Mouse (Mus musculus): ENCODE measurements around the gene Reep3.

Reep3 gene

GRCm38 (mm10) chr10:67052429-67052828 is 44.3 kb downstream of the Reep3 start:
- DNase-seq (ENCODE audit: low spot score), result no peak

DNA sequence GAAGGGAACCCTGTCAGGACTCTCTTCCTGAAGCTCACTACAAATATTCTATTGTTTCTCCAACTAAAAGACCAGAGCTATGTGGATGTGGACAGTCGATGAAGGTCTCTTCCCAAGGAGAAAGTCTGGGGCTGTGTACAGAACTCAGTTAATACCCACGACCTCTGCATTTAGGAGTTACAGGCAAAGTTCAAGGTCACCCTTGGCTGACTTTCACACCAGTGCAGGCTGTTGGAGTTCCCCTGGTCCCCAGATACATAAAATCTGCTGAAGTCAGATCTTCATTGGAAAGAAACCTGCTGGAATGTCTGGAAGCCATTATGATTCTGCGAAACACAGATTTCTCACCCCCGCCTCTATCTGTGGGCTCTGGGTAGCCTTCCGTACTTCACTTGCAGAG is 45.3 kb downstream of the Reep3 start:
- no peak for DNase-seq (ENCODE audit: low spot score)

GRCm38 (mm10) chr10:67050766-67051165 is 46.0 kb downstream of the Reep3 start:
- DNase-seq (ENCODE audit: low spot score), result no peak

GRCm38 (mm10) chr10:67049621-67050020 is 47.1 kb downstream of the Reep3 start:
- no peak for DNase-seq (ENCODE audit: low spot score)

GRCm38 (mm10) chr10:67048871-67049615 is 47.7 kb downstream of the Reep3 start:
- no peak for DNase-seq (ENCODE audit: low spot score)

DNA sequence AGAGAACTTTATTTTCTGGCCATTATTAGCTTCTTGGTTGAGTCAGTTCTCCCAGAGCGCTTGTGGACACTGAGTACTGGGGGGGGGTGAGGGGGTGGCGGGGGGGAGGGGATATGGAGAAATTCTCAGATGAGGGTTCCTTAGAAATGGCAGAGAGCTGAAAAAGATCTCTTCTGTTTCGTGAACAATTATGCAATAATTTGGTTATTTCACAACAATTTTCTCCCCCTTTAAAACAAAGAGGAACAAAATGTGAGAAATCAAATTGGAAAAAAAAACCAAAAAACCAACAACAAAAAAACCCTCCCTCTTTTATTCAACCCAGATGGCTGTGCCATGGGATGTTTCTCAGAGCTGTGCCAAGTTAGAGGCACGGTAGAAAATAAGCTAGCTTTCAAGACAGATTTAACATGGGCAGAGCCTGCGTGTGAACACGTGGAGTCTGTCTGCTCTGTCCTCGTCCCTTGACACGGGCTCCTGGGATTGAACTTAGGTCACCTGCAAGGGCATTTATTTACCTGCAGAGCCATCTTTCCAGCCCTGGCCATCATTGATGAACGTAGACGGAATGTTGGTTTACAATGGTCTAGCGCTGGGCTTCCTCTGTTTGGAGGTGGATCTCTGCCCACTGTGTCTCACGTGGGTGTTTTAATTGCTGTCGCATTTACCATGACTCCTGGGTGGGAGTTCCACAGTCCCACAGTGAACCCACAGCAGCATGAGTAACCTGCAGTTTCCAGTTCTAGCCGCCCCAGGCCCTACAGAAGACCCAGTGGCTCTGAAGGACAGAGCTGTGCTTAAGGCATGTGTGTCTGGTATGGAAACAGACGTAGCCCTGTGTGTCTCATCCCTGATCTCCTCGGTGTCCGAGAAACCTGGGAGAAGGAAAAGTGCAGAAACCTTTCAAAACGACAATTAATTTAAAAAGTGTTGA is 48.8 kb downstream of the Reep3 start:
- DNase-seq (ENCODE audit: low spot score), result no peak

DNA sequence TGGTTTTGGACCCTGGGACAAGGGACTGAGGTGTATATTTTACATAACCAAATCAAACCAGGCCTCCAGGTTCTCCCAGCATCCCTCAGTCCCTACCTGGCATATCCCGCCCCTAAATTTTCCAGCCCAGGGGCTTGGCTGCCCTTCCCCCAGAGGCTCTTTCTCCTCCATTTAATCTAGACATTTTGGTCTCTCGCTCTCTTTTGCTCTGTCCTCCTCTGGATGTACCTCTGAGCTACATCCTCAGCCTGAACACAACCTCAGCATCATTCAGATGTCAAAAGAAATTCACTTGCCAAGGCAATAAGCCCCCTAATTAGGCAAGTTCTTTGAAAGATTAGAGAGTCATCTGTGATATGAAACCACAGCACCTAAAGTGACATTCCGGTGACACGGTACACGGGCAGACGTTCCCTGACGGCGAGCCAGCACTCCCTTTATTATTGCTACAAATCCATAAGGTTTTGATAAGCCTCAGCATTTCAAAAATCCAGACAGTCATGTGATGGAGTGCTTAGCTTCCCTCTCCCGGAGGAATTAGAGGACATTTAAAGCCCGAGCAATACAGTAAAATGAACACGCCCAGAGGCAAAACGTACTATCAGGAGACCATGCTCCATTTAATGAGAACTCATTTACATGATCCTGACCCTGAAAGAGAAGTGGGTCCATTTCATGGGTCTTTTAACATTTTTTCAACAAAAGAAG is 51.4 kb downstream of the Reep3 start:
- DNase-seq (ENCODE audit: low spot score), result no peak

- no peak for DNase-seq (ENCODE audit: low spot score)
These were observed 52.4 kb downstream of the Reep3 start for GRCm38 (mm10) chr10:67044346-67044745.

- DNase-seq (ENCODE audit: low spot score), result no peak
These were observed 53.5 kb downstream of the Reep3 start for GRCm38 (mm10) chr10:67043236-67043635.

GRCm38 (mm10) chr10:67040410-67040809 is 56.3 kb downstream of the Reep3 start:
- no peak for DNase-seq (ENCODE audit: low spot score)

DNA sequence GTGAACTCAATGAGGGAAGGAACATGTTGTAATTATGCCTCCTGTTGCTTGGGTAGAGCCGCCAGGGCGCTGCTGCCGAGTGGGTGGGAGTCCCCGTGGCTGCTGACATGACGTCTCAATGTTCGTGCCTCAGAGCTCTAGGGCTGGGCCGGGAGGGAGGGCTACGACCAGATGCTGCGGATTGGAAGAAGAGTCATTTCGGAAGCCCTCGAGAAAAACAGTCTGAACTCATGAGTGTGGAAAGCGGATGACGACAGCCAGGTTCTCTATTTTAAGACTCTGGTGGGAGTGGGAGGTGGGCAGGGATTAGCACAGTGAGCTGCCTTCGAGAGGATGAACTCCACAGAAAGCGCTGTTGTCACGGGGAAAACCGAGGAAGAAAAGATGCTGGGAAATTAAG is 57.7 kb downstream of the Reep3 start:
- no peak for DNase-seq (ENCODE audit: low spot score)

- DNase-seq (ENCODE audit: low spot score), result no peak
These were observed 60.2 kb downstream of the Reep3 start for GRCm38 (mm10) chr10:67036542-67036941.

GRCm38 (mm10) chr10:67036141-67036540 is 60.6 kb downstream of the Reep3 start:
- no peak for DNase-seq (ENCODE audit: low spot score)

DNA sequence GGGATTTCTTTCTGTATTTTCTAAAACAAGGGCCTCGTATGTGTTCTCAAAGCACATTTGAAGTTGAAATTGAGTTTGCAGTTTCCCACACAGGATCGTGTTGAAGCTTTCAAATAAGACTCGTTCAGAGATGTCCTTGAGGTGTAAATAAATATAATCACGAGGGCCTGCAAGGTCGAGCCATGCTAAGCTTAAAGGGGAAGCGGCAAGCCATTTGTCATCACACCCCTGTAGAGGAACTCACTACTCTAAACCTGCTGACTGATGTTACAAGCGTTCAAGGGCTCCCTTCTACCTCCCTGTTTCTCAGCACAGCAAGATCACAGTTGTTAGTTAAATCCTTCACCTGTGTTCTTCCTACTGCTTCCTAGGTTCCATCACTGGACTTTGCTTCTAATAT is 65.6 kb downstream of the Reep3 start:
- DNase-seq (ENCODE audit: low spot score), result no peak

- DNase-seq (ENCODE audit: low spot score), result no peak
These were observed 67.4 kb downstream of the Reep3 start for GRCm38 (mm10) chr10:67029297-67029696.

DNA sequence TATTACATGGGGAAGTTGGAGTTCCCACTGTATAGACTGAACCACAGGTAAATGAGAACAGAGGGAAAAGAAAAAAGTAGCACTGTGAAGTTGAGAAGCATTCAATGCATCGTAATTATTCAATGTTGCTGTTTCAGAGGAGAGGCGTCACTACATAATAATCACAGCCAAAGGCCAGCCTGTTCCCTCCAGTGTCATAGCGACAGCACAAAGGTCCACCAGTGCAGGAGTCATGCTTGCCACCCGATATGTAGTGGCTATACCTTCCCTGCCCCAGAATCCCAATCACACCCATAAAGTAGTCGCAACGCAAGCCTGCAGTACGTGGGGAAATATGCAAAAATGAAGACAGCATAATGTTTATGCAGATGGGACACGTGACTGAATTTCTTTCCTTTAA is 70.4 kb downstream of the Reep3 start:
- DNase-seq (ENCODE audit: low spot score), result no peak

DNA sequence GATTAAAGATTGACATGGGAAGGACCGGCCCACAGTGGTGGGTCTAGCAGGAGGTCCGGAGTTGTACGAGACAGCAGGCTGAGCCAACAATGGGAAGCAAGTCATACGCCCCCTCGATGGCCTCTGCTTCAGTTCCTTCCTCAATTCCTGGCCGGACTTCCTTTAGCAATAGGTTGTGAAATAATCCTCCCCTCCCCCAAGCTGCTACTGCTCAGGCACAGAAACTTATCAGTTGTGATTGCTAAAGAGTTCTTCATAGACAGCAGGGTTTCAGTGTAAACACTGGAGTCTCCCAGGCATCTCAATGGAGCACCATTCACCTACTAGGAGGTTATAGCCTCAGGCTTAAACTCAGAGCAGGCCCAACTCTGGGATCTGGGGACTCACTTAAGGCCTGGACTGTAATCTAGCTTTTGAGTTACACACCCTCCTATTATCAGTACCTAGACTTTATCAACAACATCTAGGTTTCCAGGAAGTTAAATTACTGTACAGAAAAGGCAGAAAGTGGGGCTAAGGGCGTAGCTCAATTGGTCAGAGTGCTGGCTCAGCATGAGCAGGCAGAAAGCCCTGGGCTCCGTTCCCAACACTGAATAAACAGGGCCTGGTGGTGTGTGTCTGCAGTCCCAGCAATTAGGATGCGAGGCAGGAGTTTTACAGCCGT is 71.0 kb downstream of the Reep3 start:
- peak; percentile 40 for DNase-seq (ENCODE audit: low spot score)

GRCm38 (mm10) chr10:67024391-67024790 is 72.4 kb downstream of the Reep3 start:
- DNase-seq (ENCODE audit: low spot score), result no peak

DNA sequence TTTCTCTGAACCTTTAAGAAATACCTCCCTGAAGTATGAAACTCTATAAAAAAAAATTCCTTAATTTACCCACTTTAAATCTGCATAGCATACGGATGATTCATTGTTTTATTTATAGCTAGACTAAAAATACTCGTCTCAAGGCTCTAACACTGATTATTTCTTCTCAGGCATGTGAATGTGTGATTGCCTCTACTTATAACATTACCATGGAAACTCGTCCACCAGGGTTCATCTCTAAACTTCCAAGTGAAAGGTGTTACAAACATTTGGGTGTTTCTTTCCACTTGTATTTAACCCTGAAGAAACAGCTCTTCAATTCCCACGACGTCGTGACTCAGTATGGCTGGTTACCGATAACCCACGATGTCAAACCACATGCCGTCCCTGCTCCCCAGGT is 73.7 kb downstream of the Reep3 start:
- no peak for DNase-seq (ENCODE audit: low spot score)

- DNase-seq (ENCODE audit: low spot score), result no peak
These were observed 75.3 kb downstream of the Reep3 start for GRCm38 (mm10) chr10:67021494-67021893.

DNA sequence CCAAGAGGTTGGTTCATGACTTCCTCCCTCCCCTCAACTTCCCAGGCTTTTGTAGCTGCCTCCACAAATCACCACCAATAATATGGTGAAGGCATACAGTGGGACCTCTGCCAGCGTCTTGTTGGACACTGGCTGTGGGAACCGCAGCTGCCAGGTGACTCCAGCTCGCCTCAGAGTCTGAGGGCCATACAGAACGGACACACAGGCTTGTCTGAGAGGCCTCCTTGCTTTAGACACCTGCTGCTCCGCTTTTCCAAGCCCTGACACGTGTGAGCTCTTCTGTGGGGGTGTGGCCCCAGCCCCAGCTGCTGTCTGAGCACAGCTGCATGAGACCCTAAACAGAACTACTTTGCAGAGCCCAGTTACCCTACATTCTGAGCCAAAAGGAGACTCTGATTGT is 77.9 kb downstream of the Reep3 start:
- no peak for DNase-seq (ENCODE audit: low spot score)

DNA sequence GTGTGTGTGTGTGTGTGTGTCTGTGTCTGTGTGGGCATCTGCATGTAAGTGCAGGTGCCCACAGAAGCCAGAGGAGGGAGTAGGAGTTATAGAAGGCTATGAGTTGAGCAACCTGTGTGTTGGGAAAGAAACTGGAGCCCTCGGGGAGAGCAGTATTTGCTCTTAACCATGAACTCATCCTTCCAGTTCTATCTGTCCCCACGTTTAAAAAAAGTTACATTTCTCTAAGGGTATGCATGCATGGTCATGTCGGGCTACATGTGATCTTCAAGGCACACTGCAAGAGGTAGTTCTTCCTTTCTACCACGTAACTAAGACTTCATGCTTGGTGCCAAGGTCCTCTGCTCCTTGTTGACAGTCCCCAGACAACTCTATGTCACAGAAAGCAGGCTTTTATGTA is 78.9 kb downstream of the Reep3 start:
- DNase-seq (ENCODE audit: low spot score), result no peak

All from embryo, embryonic 10 days (tissue).